Mouse (Mus musculus) left cerebral cortex, adult 11 months (tissue): Measurements from ENCODE around the gene Cd40lg.

ENCODE experiments used
- DNase-seq: peaks from one replicate; pipeline ENCODE4 v3.0.0; 2022; ENCODE audit warnings: low spot score

Gene Cd40lg

GRCm38 (mm10) chrX:57263515-57263914 lies 51.6 kb downstream of the Cd40lg start:
- DNase-seq: no peak
